Mouse (Mus musculus) lung, adult 2 months (tissue): ENCODE measurements at regions not wholly inside any gene's neighbourhood (a gene's known extent, or its start where the extent isn't known, plus 50 kb on each side); places are given as distances from the start of the nearest gene placed in this dataset.

Experiments used
- CTCF ChIP-seq: fragments of 200-500 bp; IDR thresholded peaks from 2 replicates; pipeline ENCODE4 v1.5.1; 2011; ENCODE audit warnings: mild to moderate bottlenecking, low read length, control low read depth; ENCODE audit not compliant: insufficient read depth
- POLR2A ChIP-seq: fragments of 200-500 bp; IDR thresholded peaks from 2 replicates; pipeline ENCODE4 v1.6.1; 2011; ENCODE audit warnings: low read depth, mild to moderate bottlenecking, control low read depth, low read length, borderline replicate concordance; ENCODE audit errors: extremely low read depth

DNA sequence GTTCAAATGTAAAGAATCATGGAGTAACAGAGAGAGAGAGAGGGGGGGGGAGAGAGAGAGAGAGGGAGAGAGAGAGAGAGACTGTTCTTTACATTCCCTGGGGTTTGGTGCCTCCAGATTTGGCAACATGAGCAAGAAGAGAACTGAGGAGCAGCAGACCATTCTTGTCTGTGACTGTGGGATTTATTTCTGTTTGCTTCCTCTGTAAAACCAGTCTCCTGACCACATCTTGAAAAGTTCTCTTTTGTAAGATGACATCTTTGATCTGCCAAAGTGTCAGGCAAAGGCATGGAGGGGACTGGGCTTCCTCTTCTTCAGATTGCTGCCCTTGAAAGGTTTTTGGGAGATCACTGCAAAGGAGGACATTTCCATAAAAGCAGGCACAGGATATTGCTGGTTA, 376.3 kb downstream of the Kcnj2 start:
- TF ChIP-seq CTCF, result no peak
- TF ChIP-seq POLR2A, result no peak
